Mouse (Mus musculus) brain, adult 2 months (tissue): ENCODE data around the gene Ube2a.

ENCODE experiments used
- DNase-seq: peaks from one replicate; pipeline ENCODE4 v3.0.0; 2011; ENCODE audit warnings: low read depth, low spot score

Gene Ube2a

GRCm38 (mm10) chrX:36873765-36874164 is at the start of gene Ube2a, which contains the start of gene C330007P06Rik:
Ube2a (plus strand) TSS chrX:36873900.
C330007P06Rik (minus strand) TSS chrX:36874111.
- no peak for DNase-seq

GRCm38 (mm10) chrX:36823932-36824711 is 49.6 kb upstream of the Ube2a start:
- no peak for DNase-seq

GRCm38 (mm10) chrX:36825032-36825431 is 48.7 kb upstream of the Ube2a start:
- DNase-seq, result no peak

GRCm38 (mm10) chrX:36826873-36827272 is 46.8 kb upstream of the Ube2a start:
- DNase-seq, result no peak

GRCm38 (mm10) chrX:36830271-36830670 is 43.4 kb upstream of the Ube2a start:
- DNase-seq, result peak; percentile 55

- peak; percentile 68 for DNase-seq
Observed at GRCm38 (mm10) chrX:36831632-36832031, 42.1 kb upstream of the Ube2a start.

- peak; percentile 69 for DNase-seq
Observed at GRCm38 (mm10) chrX:36833397-36834084, 40.2 kb upstream of the Ube2a start.

GRCm38 (mm10) chrX:36837069-36837676 is 36.5 kb upstream of the Ube2a start:
- no peak for DNase-seq

- peak; percentile 12 for DNase-seq
Observed at GRCm38 (mm10) chrX:36839391-36839790, 34.3 kb upstream of the Ube2a start.

GRCm38 (mm10) chrX:36841698-36842097 is 32.0 kb upstream of the Ube2a start:
- DNase-seq, result no peak

GRCm38 (mm10) chrX:36843346-36843990 is 30.2 kb upstream of the Ube2a start:
- no peak for DNase-seq

- no peak for DNase-seq
Observed at GRCm38 (mm10) chrX:36847152-36847551, 26.5 kb upstream of the Ube2a start.

GRCm38 (mm10) chrX:36852631-36853030 is 21.1 kb upstream of the Ube2a start:
- DNase-seq, result no peak

- DNase-seq, result peak; percentile 93
Observed at GRCm38 (mm10) chrX:36863766-36864608, 9.7 kb upstream of the Ube2a start.

- DNase-seq, result no peak
Observed at GRCm38 (mm10) chrX:36864609-36865328, 8.9 kb upstream of the Ube2a start.

- DNase-seq, result no peak
Observed at GRCm38 (mm10) chrX:36870372-36870771, 3.3 kb upstream of the Ube2a start.

- DNase-seq, result peak; percentile 92
Observed at GRCm38 (mm10) chrX:36874178-36874696, 537 bp downstream of the Ube2a start.

GRCm38 (mm10) chrX:36874704-36875128 is 1.0 kb downstream of the Ube2a start:
- DNase-seq, result peak; percentile 8

- no peak for DNase-seq
Observed at GRCm38 (mm10) chrX:36884719-36885118, 11.0 kb downstream of the Ube2a start.

GRCm38 (mm10) chrX:36898931-36899330 is 25.2 kb downstream of the Ube2a start:
- peak; percentile 16 for DNase-seq
